Mouse (Mus musculus): Measurements from ENCODE around the gene Ddhd1.

GRCm38 (mm10) chr14:45600587-45600986, 57.4 kb downstream of the Ddhd1 start:
- TF ChIP-seq POLR2A (IDR thresholded peaks at IDR 0.05; ENCODE audit: insufficient read length, low read depth) (no peak), TCF12 (IDR thresholded peaks at IDR 0.05; ENCODE audit: insufficient read depth, poor library complexity, severe bottlenecking) (no peak), MAX (IDR thresholded peaks at IDR 0.05; ENCODE audit: low read depth) (no peak), POLR2AphosphoS2 (IDR thresholded peaks at IDR 0.05; ENCODE audit: insufficient read length, low read depth) (no peak), USF1 (IDR thresholded peaks at IDR 0.05; ENCODE audit: low read depth) (no peak)

Measured in myocyte (in vitro differentiated cells).